Mouse (Mus musculus) lung, adult 2 months (tissue): Measurements from ENCODE around the gene Arhgap5. TPM values are rescaled to one million over a fixed set of nuclear protein-coding genes. Genes with fewer than 3 reads are reported as not detected.
A peak's percentile ranks its signal among the peaks of the same experiment; 100 is the strongest.

Experiments
- DNase-seq: peaks from one replicate; pipeline ENCODE4 v3.0.0; 2022
- H3K4me1 ChIP-seq: fragments of 200-500 bp; 2 replicates; pipeline ENCODE4 v1.6.1; 2011; ENCODE audit warnings: low read length; ENCODE audit not compliant: control insufficient read depth, insufficient read depth
- H3K4me3 ChIP-seq: fragments of 200-500 bp; replicated peaks from 2 replicates; pipeline ENCODE3; 2011; ENCODE audit warnings: low read depth, mild to moderate bottlenecking, control low read depth, low read length; ENCODE audit errors: extremely low read depth
- CTCF ChIP-seq: fragments of 200-500 bp; IDR thresholded peaks from 2 replicates; pipeline ENCODE4 v1.5.1; 2011; ENCODE audit warnings: mild to moderate bottlenecking, low read length, control low read depth; ENCODE audit not compliant: insufficient read depth
- POLR2A ChIP-seq: fragments of 200-500 bp; IDR thresholded peaks from 2 replicates; pipeline ENCODE4 v1.6.1; 2011; ENCODE audit warnings: low read depth, mild to moderate bottlenecking, control low read depth, low read length, borderline replicate concordance; ENCODE audit errors: extremely low read depth
- WGBS: fragments of 180-500 bp; shearing (Covaris S2); methylation state at CpG from one replicate; pipeline ENCODE4 v1.1.7; 2018; 5-methylcytosine and 5-hydroxymethylcytosine counted together
- polyA plus RNA-seq: library from polyadenylated mRNA; depleted of rRNA; stranded (reverse); fragments of >200 nt; gene quantifications from 2 replicates; pipeline ENCODE4 v1.2.3, GENCODE M21; 2012

The Arhgap5 gene
- polyA plus RNA-seq, 1 experiment: 5.6 TPM

DNA sequence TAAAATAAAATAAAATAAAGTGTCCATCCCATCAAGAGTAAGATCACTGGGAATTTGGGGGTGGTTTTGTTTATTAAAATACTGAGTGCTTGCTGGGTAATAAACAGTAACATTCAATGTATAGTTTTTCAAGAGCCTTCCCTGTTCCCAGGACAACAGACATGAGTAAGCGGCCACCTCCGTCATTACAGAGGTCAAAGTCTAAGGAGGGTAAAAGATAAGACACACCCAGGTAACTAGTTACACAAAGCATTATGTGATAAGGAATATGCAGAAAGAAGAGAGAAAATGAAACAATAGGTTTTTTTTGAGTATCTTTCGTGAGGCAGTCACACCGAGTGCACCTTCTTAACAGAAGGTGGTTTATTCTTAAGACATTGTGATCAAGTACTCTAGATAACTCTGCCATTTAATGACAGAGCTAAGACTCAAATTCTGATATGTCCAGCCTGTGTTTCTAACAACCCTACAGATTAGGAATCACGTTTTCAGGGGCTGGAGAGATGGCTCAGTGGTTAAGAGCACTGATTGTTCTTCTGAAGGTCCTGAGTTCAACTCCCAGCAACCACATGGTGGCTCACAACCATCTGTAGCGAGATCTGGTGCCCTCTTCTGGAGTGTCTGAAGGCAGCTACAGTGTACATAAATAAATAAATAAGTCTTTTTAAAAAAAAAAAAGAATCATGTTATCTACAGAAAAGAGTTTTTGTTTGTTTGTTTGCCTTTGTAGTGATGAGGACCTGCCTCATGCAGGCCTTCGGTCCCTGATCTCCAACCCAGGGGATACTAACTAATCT is 91.8 kb downstream of the Arhgap5 start:
- Histone ChIP-seq H3K4me3 (no peak overlapping the region), H3K4me1 (no peaks in the 10 kb centered on the region)
- no peak for TF ChIP-seq CTCF
- TF ChIP-seq POLR2A: no peak
- WGBS: 82% methylated on average over 7 of the region's 7 CpGs
- DNase-seq: no peak

DNA sequence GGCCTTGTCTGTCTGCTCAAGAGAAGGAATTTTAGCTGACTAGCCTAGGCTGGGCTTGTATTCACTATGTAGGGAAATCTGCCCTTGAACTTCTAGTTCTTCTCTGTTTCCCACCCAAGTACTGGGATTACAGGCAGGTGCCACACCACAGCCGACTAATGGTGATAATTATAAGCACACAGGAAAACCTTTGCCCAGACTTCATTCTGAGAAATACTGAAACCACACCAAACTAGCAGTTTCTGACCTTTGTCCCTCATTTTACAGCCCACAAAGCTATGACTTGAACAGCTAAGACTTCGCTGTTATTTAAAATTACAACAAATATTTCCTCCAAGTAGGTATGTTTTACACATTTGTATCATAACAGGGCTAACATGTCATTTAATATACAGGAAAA is 98.7 kb downstream of the Arhgap5 start:
- no peak for DNase-seq
- TF ChIP-seq POLR2A (no peak), CTCF (no peak)
- Histone ChIP-seq H3K4me1 (no peaks in the 10 kb centered on the region), H3K4me3 (peak overlapping the region; percentile 92)
- 7% methylated on average over 2 of the region's 2 CpGs for WGBS

DNA sequence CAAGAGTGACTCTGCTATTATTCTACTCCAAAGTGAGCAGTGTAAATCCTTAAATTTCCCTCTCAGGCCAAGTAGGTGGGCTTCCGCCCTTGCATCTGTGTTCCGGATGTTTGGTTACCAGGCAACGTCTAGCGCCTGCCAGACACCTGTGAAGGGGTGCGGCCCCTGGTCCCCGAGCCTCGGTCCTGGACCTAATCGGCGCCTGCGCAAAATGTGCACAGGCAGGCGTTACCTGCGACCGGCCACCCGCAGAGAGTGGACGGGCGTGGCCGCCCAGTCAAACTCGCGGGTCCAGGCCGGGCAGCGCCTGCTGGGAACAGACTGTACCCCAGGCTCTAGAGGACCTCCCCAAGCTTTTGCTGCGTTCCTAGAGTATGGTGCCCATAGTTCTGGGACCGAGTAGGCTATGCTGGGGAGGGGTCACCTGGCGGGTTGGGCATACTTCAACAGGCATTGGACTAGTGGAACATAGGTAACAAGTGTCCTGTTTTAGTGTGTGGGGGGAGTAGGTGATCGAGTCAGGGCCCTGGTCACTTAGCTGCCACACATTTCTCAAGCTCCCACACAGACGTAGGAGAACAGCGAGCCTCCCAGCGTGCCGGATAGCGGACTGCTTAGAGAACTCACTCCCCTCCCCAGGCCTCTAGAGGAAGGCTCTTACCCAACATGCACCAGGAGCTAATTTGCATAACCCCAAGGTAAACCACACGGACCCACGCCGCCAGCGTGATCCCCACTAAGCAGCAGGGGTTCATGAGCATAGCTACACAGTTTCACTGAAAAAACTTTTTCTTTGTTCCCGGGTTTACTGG is 99.3 kb downstream of the Arhgap5 start:
- WGBS: under 1% methylated on average over 35 of the region's 35 CpGs
- DNase-seq: peak; percentile 82
- no peak for TF ChIP-seq CTCF
- TF ChIP-seq POLR2A: peak; percentile 93; the same call in 1 of the 2 replicates
- H3K4me3 ChIP-seq: peak overlapping the region; percentile 92
- H3K4me1 ChIP-seq: no peaks in the 10 kb centered on the region

DNA sequence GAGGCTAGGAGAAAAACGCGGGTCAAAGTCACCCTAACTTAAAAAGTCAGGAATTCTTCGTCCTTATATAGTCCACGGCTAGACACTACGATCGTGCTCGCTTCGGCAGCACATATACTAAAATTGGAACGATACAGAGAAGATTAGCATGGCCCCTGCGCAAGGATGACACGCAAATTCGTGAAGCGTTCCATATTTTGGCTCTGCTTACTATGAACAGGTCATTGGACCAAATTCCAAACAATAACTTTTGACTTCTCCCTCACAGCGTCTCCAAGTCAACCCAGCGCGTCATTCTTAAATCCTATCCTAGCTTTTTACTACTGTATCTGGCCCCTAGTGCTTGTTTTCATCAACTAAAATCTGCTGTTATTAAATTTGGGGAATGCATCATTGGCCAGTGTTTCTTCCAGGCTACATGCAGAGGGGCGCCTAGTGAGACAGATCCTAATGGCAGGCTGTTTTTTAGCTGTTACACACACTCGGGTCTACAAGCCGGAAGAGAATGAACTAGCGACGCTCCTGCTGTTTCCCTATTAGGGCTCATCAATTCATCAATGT is 100.0 kb downstream of the Arhgap5 start:
- WGBS: under 1% methylated on average over 21 of the region's 21 CpGs
- H3K4me1 ChIP-seq: no peaks in the 10 kb centered on the region
- H3K4me3 ChIP-seq: peak overlapping the region; percentile 92
- peak; percentile 57 for DNase-seq
- TF ChIP-seq POLR2A: no peak
- no peak for TF ChIP-seq CTCF

DNA sequence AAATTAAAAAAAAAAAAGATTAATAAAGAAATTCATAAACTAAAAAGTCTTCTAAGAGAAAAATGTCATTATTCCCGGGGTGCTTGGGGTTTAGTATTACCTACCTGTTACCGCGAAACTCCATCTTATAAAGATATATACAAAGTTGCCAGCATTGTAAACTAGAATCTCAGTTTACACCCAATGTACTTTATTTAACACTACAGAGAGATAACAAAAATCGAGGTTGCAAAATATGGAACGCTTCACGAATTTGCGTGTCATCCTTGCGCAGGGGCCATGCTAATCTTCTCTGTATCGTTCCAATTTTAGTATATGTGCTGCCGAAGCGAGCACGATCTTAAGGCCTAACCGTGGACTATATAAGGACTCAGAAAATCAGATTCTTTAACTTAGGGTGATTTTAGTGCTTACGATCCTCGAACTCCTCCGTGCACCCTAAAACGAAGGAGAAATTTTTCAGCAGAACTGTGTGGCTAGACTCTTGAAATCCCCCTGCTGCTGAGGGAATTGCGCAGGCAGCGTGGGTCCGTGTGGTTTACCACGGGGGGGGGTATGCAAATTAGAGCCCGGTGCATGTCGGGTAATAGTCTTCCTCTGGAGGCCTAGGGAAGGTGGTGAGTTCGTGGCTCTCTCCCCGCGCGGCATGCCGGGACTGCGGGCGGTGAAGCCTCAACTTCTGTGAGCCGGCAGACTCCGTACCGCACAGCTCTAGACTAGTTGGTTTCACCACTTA is 100.7 kb downstream of the Arhgap5 start:
- H3K4me1 ChIP-seq: no peaks in the 10 kb centered on the region
- WGBS: under 1% methylated on average over 33 of the region's 33 CpGs
- H3K4me3 ChIP-seq: peak overlapping the region; percentile 92
- no peak for TF ChIP-seq CTCF
- peak; percentile 76; the same call in 1 of the 2 replicates for TF ChIP-seq POLR2A
- peak; percentile 96 for DNase-seq

DNA sequence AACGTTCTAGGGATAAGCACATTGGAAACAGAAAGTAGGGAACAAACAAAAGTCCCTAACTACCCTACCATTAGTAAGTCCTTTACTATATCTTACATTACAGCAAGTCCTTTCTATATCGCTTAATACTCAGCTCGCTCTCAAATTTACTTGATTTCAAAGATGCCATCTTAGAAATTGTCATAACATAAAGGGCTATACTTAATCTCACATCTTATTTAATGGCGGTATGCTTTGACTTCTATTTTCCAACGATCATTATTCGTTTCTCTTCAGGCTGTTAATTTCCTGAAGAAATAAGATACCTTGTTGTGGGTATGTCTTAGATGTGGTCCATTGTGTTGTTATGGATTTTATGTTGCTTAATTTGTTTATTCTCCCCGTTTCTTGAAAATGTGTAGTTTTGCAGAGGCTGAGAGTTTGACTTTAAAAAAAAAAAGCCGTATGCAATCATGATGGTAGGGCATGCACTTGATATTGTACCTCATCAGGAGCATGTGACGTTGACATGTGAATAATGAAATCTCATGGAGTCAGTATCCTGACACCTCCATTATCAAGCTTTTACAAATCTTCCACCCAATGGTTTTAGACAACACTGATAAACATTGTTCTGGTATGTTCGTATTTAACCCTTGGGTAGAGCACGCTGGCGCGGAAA is 101.3 kb downstream of the Arhgap5 start:
- 39% methylated on average over 13 of the region's 13 CpGs for WGBS
- no peaks in the 10 kb centered on the region for H3K4me1 ChIP-seq
- TF ChIP-seq CTCF (no peak), POLR2A (no peak)
- H3K4me3 ChIP-seq: peak overlapping the region; percentile 92
- no peak for DNase-seq

DNA sequence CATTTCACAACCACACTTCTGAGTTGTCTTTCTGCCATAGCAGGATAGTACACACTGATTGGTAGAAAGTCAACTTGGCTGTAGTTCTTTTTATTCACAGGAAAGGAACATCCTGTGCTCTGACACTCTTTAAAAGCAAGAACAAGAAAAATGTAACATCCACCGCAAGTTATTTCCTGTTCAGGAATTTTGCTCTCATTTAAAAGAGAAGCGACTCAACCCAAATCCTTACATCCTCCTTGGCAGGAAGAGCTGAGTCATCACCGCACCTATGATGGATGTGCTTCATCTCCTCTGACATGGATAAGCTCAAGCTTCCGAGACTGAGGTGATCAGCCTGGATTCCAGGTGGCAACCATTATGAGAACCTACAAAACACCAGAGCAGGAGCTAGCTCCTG is 103.6 kb downstream of the Arhgap5 start:
- no peaks in the 10 kb centered on the region for H3K4me1 ChIP-seq
- H3K4me3 ChIP-seq: no peak overlapping the region
- TF ChIP-seq POLR2A: no peak
- no peak for TF ChIP-seq CTCF
- no peak for DNase-seq
- WGBS: 35% methylated on average over 4 of the region's 4 CpGs

DNA sequence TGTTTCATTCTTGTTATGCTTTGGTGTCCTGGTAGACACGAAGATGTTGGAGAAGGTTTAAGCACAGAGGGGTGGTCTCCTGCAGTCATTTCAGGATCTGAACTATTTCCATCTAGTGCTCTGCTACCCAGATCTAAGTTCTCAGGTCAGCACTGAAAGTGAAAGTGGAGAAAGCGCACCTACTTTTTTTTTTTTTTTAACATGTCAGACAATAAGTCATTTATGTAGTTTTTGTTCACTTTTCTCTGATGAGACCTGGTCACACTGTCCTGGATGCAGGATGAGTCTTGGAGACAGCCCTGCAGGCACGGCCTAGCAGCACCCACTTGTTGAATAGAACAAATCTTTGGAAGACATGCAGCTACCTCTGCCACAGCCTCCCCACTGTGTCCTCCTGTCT is 111.9 kb downstream of the Arhgap5 start:
- no peak for DNase-seq
- no peak for TF ChIP-seq CTCF
- no peak for TF ChIP-seq POLR2A
- WGBS: 68% methylated on average over 3 of the region's 3 CpGs
- H3K4me1 ChIP-seq: no peaks in the 10 kb centered on the region
- no peak overlapping the region for H3K4me3 ChIP-seq
